Mouse (Mus musculus) v-Abl transformed pro-B cells (cell line): Measurements from ENCODE around the gene Adcy9.

Source experiments
- in situ Hi-C, 2 experiments: fragments of 400-800 bp; cut with MboI; formaldehyde crosslinking; loops; one replicate each; pipeline ENCODE4 v1.15.1; 2025; ENCODE audit not compliant: unreplicated experiment in 2 of 2

Adcy9 gene

GRCm38 (mm10) chr16:4394991-4395590 lies 25.2 kb downstream of the Adcy9 start:
- in situ Hi-C loops, result no loop called here

- in situ Hi-C loops, result no loop called here
These were observed 36.7 kb downstream of the Adcy9 start for GRCm38 (mm10) chr16:4383473-4384038.

- in situ Hi-C loops, result no loop called here
These were observed 37.9 kb downstream of the Adcy9 start for GRCm38 (mm10) chr16:4382406-4382805.

- in situ Hi-C loops, result no loop called here
These were observed 38.8 kb downstream of the Adcy9 start for GRCm38 (mm10) chr16:4381487-4381886.

- in situ Hi-C loops, result no loop called here
These were observed 41.5 kb downstream of the Adcy9 start for GRCm38 (mm10) chr16:4378788-4379187.

- in situ Hi-C loops, result no loop called here
These were observed 42.7 kb downstream of the Adcy9 start for GRCm38 (mm10) chr16:4377556-4377955.

- in situ Hi-C loops, result no loop called here
These were observed 45.4 kb downstream of the Adcy9 start for GRCm38 (mm10) chr16:4374780-4375380.

GRCm38 (mm10) chr16:4374270-4374669 lies 46.0 kb downstream of the Adcy9 start:
- in situ Hi-C loops, result no loop called here

- in situ Hi-C loops, result no loop called here
These were observed 49.3 kb downstream of the Adcy9 start for GRCm38 (mm10) chr16:4371039-4371438.

GRCm38 (mm10) chr16:4370141-4370541 lies 50.2 kb downstream of the Adcy9 start:
- in situ Hi-C loops, result no loop called here

- in situ Hi-C loops, result no loop called here
These were observed 52.4 kb downstream of the Adcy9 start for GRCm38 (mm10) chr16:4367930-4368329.

- in situ Hi-C loops, result no loop called here
These were observed 53.0 kb downstream of the Adcy9 start for GRCm38 (mm10) chr16:4367291-4367690.

- in situ Hi-C loops, result no loop called here
These were observed 53.6 kb downstream of the Adcy9 start for GRCm38 (mm10) chr16:4366671-4367070.

- in situ Hi-C loops, result no loop called here
These were observed 56.8 kb downstream of the Adcy9 start for GRCm38 (mm10) chr16:4363341-4364116.

GRCm38 (mm10) chr16:4355260-4356043 lies 64.8 kb downstream of the Adcy9 start:
- in situ Hi-C loops, result no loop called here

GRCm38 (mm10) chr16:4342579-4342978 lies 77.7 kb downstream of the Adcy9 start:
- in situ Hi-C loops, result no loop called here

- in situ Hi-C loops, result no loop called here
These were observed 78.8 kb downstream of the Adcy9 start for GRCm38 (mm10) chr16:4341316-4342062.

GRCm38 (mm10) chr16:4339216-4339615 lies 81.1 kb downstream of the Adcy9 start:
- in situ Hi-C loops, result loop anchor here in 1 of 2 experiments (10.0 kb wide), 1 partner anchor 106 kb away; no protein-coding TSS in a partner anchor

- in situ Hi-C loops, result loop anchor here in 1 of 2 experiments (10.0 kb wide), 1 partner anchor 108 kb away; no protein-coding TSS in a partner anchor
These were observed 83.0 kb downstream of the Adcy9 start for GRCm38 (mm10) chr16:4337269-4337668.

GRCm38 (mm10) chr16:4333788-4334187 lies 86.5 kb downstream of the Adcy9 start:
- in situ Hi-C loops, result loop anchor here in 1 of 2 experiments (10.0 kb wide), 1 partner anchor 111 kb away; no protein-coding TSS in a partner anchor
